Mouse (Mus musculus): Measurements from ENCODE around the gene Obsl1.

DNA sequence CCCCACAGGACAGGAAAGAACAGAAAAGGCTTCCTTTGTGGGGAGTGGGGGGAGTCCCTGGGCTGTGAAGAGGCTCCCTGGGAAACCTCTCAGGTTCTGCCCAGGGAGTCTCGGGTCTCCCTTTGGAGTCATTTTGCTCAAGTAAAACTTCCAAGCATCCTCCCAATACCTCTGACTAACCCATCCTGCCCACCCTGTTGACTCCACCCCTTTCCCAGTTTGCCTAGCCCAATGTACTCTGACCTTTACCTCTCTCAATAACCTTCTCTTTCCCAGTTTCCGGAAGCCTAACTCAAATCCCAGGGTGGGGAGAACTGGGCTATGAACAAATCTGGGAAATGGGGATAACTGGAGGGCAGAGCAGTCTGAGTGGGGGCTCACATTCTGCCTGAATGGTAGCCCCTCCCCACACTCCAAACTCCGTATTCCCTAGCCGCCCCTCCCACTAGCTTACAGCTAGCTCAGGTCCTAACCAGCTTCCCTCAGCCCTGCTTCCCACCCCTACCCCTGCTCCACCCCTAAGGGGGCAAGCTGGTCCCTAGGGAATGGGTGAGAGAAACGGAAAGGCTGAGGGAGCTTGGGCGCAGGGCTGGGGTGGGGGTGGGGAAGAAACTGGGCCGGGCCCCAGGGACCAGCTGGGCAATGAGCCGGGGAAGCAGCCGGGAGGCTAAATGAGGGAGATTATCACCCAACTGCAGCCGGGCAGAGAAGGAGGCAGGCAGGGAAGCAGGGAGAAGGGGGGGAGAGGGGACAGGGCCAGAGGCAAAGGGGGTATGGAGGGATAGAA, 58.8 kb downstream of the Obsl1 start:
- no peak for TF ChIP-seq POLR2A (IDR thresholded peaks at IDR 0.05; ENCODE audit: borderline replicate concordance, extremely low read depth, low read depth, low read length)
- no peak for TF ChIP-seq CTCF (IDR thresholded peaks at IDR 0.05; ENCODE audit: insufficient read depth, low read length)
